Mouse (Mus musculus): ENCODE measurements around the gene Dkkl1.

DNA sequence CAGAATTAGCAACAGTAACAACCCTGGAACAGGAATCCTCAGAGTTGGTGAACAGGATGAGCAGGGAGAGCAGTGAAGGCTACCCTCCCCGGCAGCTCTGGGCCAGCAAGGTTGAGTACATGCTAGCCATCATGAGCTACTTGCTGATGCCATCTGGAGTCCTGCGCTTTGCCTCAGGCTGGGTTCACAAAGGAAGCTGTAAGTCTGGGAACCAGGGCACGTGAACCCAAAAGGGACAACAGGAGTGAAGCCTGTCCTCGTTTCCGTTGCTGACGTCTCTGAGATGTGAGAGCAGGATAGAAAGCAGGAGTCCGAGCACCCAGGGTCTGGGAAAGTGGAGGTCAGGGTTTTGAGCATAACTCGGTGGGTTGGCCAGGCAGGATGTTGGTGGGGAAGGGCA, 47.3 kb upstream of the Dkkl1 start:
- TF ChIP-seq CTCF (IDR thresholded peaks at IDR 0.05; ENCODE audit: extremely low read depth, insufficient read depth, insufficient read length, insufficient replicate concordance) (no peak), POLR2A (IDR thresholded peaks at IDR 0.05; ENCODE audit: low read depth, low read length) (no peak)
